Mouse (Mus musculus) liver, embryonic 11.5 days (tissue): ENCODE data around the gene Chst11. TPM values are rescaled to one million over a fixed set of nuclear protein-coding genes. Genes with fewer than 3 reads are reported as not detected.

Experiments used
- ATAC-seq: fragments of 200-750 bp; cut with Nextera tagmentation; replicated peaks from 2 replicates; pipeline ENCODE4 v1.8.0; 2017; ENCODE audit warnings: moderate number of reproducible peaks, mild to moderate bottlenecking, moderate TSS enrichment, moderate library complexity; ENCODE audit not compliant: low FRiP score
- DNase-seq: peaks from one replicate; pipeline ENCODE4 v3.0.0-alpha.2; 2017; ENCODE audit warnings: low spot score
- H3K27ac ChIP-seq: fragments of 300-500 bp; sonication (generic); 2 replicates; pipeline ENCODE4 v1.5.1; 2014; ENCODE audit warnings: mild to moderate bottlenecking, low read depth, low read length, control low read depth
- H3K27me3 ChIP-seq: fragments of 300-500 bp; sonication (generic); replicated peaks from 2 replicates; pipeline ENCODE4 v1.6.1; 2014; ENCODE audit warnings: low read length, mixed read lengths; ENCODE audit not compliant: control insufficient read depth, insufficient read depth
- H3K36me3 ChIP-seq: fragments of 300-500 bp; sonication (generic); 2 replicates; pipeline ENCODE4 v1.6.1; 2014; ENCODE audit warnings: mild to moderate bottlenecking, low read length, moderate library complexity, mixed read lengths; ENCODE audit not compliant: control insufficient read depth, insufficient read depth
- H3K4me1 ChIP-seq: fragments of 300-500 bp; sonication (generic); replicated peaks from 2 replicates; pipeline ENCODE4 v1.6.1; 2014; ENCODE audit warnings: low read length, mixed read lengths; ENCODE audit not compliant: control insufficient read depth, insufficient read depth
- H3K4me2 ChIP-seq: fragments of 300-500 bp; sonication (generic); 2 replicates; pipeline ENCODE4 v1.6.1; 2014; ENCODE audit warnings: mild to moderate bottlenecking, control low read depth, moderate library complexity
- H3K4me3 ChIP-seq: fragments of 300-500 bp; sonication (generic); 2 replicates; pipeline ENCODE4 v1.5.1; 2014; ENCODE audit warnings: low read depth, low read length, control low read depth
- H3K9ac ChIP-seq: fragments of 300-500 bp; sonication (generic); 2 replicates; pipeline ENCODE4 v1.6.1; 2014; ENCODE audit warnings: low read depth, low read length, control low read depth
- H3K9me3 ChIP-seq: fragments of 300-500 bp; sonication (generic); 2 replicates; pipeline ENCODE4 v1.6.1; 2016; ENCODE audit warnings: low read length, inconsistent platforms, mixed read lengths; ENCODE audit not compliant: control insufficient read depth
- WGBS: fragments of 180-500 bp; shearing (Covaris S2); extraction: QIAGEN DNeasy Blood & Tissue Kit; methylation state at CpG from one replicate; pipeline ENCODE4 v1.1.7; 2014; 5-methylcytosine and 5-hydroxymethylcytosine counted together
- polyA plus RNA-seq: library from polyadenylated mRNA; unstranded; fragments of >200 nt; fragmentation: Nextera tagmentation; extraction: Ambion mirVana; gene quantifications from 2 replicates; pipeline ENCODE4 v1.2.1, GENCODE M21; 2014

Chst11 gene
- polyA plus RNA-seq, 1 experiment from 2014 or later = 2.9 TPM

- Histone ChIP-seq H3K4me2 (no peak overlapping the region), H3K27ac (no peak overlapping the region), H3K36me3 (no peaks in the 10 kb centered on the region), H3K27me3 (no peaks in the 10 kb centered on the region), H3K9ac (no peak overlapping the region), H3K9me3 (no peaks in the 10 kb centered on the region), H3K4me1 (no peaks in the 10 kb centered on the region), H3K4me3 (no peak overlapping the region)
- DNase-seq (no peak), ATAC-seq (no peak)
- 67% methylated on average over 6 of the region's 6 CpGs for WGBS
These were observed 258.8 kb downstream of the Chst11 start for GRCm38 (mm10) chr10:83244131-83244530.

Other genes starting within 250 kb of the Chst11 start
- 47.6 and 50.4 TPM in 2 replicates for gene Nfyb, start 221.4 kb upstream of the Chst11 start, polyA plus RNA-seq
- gene Txnrd1, start 151.5 kb upstream of the Chst11 start, polyA plus RNA-seq = 129 and 145 TPM in 2 replicates
- 0.45 and 0.75 TPM in 2 replicates for gene Eid3, start 118.9 kb upstream of the Chst11 start, polyA plus RNA-seq